Mouse (Mus musculus): ENCODE measurements around the gene Ttc9. TPM values are rescaled to one million over a fixed set of nuclear protein-coding genes. Genes with fewer than 3 reads are reported as not detected.

Ttc9 gene
- 17.0 and 20.9 TPM in 2 replicates for polyA plus RNA-seq (2015; fragmentation: Nextera tagmentation; extraction: Ambion mirVana)

GRCm38 (mm10) chr12:81630915-81631660, at the start of gene Ttc9:
Gene Ttc9 (plus strand): TSS chr12:81631249.
- H3K4me3 ChIP-seq (replicated peaks), result peak within 1 kb of the TSS; percentile 65
- 0 out of 2 replicates have a peak, but pooled peaks cover 12% of the 10 kb centered on the region for H3K27me3 ChIP-seq (replicated peaks)

DNA sequence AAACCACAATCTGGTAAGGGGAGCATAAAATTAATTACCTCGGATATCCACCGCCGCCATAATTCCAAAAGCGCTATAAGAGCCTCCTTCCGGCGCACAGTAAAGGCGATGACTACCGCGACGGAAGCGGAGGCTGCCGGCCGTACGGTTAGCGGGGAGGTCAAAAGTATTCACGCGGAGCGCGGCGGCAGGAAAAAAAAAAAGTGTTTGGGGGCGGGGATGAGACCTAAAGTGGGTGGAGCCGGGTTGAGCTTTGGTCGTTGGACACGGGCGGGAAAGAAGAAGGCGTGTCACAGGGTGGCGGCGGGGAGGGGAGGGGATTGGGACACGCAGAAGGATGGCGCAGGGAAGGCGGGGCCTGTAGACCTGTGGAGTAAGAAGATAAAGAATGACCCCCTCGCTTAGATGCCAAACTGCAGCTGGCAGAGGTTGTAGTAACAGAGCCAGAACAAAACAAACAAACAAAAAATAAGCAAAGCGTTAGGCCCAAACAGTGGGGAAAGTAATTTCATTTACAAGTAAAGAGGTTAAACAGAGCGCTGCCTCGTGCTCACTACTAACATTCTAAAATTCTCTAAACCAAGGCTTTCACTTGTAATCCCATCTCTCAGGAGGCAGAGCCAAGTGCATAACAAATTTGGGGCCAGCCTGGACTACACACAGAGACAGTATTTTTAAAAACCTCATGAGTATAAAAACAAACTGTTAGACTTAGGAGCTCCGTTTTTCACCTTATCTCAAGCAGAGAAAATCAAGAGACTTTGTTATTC, 36.0 kb upstream of the Ttc9 start, which contains the start of gene Med6:
TSS of gene Med6 (minus strand) at position 107 of the 770 bp plus-strand sequence.
- 4% methylated on average over 36 of the region's 36 CpGs for WGBS
- peak; percentile 99 for ATAC-seq (ENCODE audit: low FRiP score)
- Histone ChIP-seq H3K36me3 (peaks cover 9% of the 10 kb centered on the region; the same call in 1 of the 2 replicates), H3K27ac (replicated peaks) (peak within 1 kb of the TSS; percentile 79), H3K4me3 (replicated peaks) (peak within 1 kb of the TSS; percentile 79), H3K4me1 (peaks cover 9% of the 10 kb centered on the region), H3K9me3 (replicated peaks) (no peaks in the 10 kb centered on the region), H3K9ac (replicated peaks) (peak within 1 kb of the TSS; percentile 70), H3K27me3 (replicated peaks) (peaks cover 2% of the 10 kb centered on the region; the same call in 1 of the 2 replicates), H3K4me2 (peak within 1 kb of the TSS; percentile 75)

More at GRCm38 (mm10) chr12:81630915-81631660, at the start of gene Ttc9:
- peak; percentile 79 for ATAC-seq (ENCODE audit: low FRiP score)
- Histone ChIP-seq H3K4me1 (peaks cover 30% of the 10 kb centered on the region), H3K27ac (replicated peaks) (peak within 1 kb of the TSS; percentile 94), H3K9me3 (replicated peaks) (no peaks in the 10 kb centered on the region), H3K4me2 (peak within 1 kb of the TSS; percentile 86), H3K9ac (replicated peaks) (peak within 1 kb of the TSS; percentile 82), H3K36me3 (no peaks in the 10 kb centered on the region)
- under 1% methylated on average over 77 of the region's 82 CpGs for WGBS

GRCm38 (mm10) chr12:81596547-81597262, 34.3 kb upstream of the Ttc9 start:
- Histone ChIP-seq H3K4me3 (replicated peaks) (no peak overlapping the region), H3K4me2 (no peak overlapping the region), H3K36me3 (no peaks in the 10 kb centered on the region), H3K4me1 (peaks cover 9% of the 10 kb centered on the region), H3K9ac (replicated peaks) (no peak overlapping the region), H3K27ac (replicated peaks) (no peak overlapping the region), H3K9me3 (replicated peaks) (no peaks in the 10 kb centered on the region), H3K27me3 (replicated peaks) (peaks cover 6% of the 10 kb centered on the region; the same call in 1 of the 2 replicates)
- no peak for ATAC-seq (ENCODE audit: low FRiP score)
- 86% methylated on average over 8 of the region's 8 CpGs for WGBS

DNA sequence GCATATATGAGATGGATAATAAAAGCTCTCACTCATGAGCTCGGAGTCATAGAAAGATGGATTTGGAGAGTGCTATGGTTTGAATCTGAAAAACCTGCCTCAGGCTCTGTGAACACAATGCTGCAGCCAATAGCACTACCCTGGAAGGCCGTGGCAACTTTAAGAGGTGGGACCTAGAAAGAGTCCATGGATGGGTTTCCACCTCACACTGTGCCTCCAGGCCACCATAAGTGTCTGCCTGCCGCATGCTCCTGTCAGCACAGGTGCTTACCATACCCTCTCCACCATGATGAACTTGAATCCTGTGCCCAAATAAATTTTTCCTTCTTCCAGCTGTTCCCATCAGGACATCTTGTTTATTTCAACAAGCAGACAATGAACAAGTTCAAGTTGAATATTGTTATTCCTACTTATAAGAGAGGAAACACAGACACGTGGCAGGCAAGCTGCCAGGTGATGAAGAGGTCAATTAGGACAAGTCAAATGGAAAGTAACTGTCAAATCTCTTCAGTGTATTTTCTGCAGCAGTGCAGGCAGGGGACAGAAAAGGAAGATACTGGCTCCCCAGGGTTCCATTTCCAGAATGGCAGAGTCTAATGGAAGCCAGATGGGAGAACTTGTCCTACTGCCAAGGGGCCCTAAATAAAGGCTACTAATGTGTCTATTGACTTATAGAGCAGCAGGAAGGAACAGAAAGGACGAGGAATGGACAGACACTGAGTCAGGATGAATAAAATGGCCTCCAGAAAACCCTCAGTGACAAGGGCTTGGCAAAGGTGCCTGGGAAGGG, 25.9 kb upstream of the Ttc9 start:
- ATAC-seq (ENCODE audit: low FRiP score), result peak; percentile 50
- no peak overlapping the region for H3K4me2 ChIP-seq
- H3K4me3 ChIP-seq (replicated peaks), result no peak overlapping the region
- peak overlapping the region; percentile 65; the same call in 1 of the 2 replicates for H3K27ac ChIP-seq (replicated peaks)
- no peak overlapping the region for H3K9ac ChIP-seq (replicated peaks)
- 40% methylated on average over 5 of the region's 5 CpGs for WGBS
- no peaks in the 10 kb centered on the region for H3K36me3 ChIP-seq
- H3K9me3 ChIP-seq (replicated peaks), result no peaks in the 10 kb centered on the region
- peaks cover 3% of the 10 kb centered on the region; the same call in 1 of the 2 replicates for H3K27me3 ChIP-seq (replicated peaks)
- H3K4me1 ChIP-seq, result peaks cover 9% of the 10 kb centered on the region

GRCm38 (mm10) chr12:81609445-81609844, 21.6 kb upstream of the Ttc9 start:
- Histone ChIP-seq H3K27me3 (replicated peaks) (no peaks in the 10 kb centered on the region), H3K4me2 (no peak overlapping the region), H3K9me3 (replicated peaks) (no peaks in the 10 kb centered on the region), H3K27ac (replicated peaks) (no peak overlapping the region), H3K4me1 (peaks cover 9% of the 10 kb centered on the region), H3K36me3 (no peaks in the 10 kb centered on the region), H3K9ac (replicated peaks) (no peak overlapping the region), H3K4me3 (replicated peaks) (no peak overlapping the region)
- no peak for ATAC-seq (ENCODE audit: low FRiP score)

DNA sequence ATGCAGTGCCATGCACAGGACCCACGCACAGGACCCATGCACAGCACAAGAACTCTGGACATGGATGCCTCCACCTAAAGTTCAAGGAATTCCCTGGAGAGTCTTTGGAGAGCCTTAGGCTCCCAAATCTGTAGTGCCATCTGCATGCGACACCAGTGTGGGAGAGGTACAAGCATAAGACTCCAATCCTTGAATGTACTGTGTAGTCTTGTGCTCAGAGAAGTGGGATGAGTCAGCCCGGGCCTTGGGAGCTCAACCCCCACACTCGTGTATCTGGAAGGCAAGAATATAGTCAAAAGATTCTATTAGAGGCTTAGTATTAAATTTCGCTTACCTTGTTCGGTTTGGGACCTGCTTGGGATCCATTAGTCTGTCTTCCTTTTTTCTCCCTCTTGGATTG, 15.2 kb upstream of the Ttc9 start:
- Histone ChIP-seq H3K36me3 (no peaks in the 10 kb centered on the region), H3K9me3 (replicated peaks) (no peaks in the 10 kb centered on the region), H3K4me1 (0 out of 2 replicates have a peak, but pooled peaks cover 3% of the 10 kb centered on the region), H3K27me3 (replicated peaks) (peaks cover 2% of the 10 kb centered on the region; the same call in 1 of the 2 replicates), H3K4me3 (replicated peaks) (no peak overlapping the region), H3K27ac (replicated peaks) (no peak overlapping the region), H3K4me2 (no peak overlapping the region), H3K9ac (replicated peaks) (no peak overlapping the region)
- 93% methylated on average over 6 of the region's 6 CpGs for WGBS
- ATAC-seq (ENCODE audit: low FRiP score), result no peak

DNA sequence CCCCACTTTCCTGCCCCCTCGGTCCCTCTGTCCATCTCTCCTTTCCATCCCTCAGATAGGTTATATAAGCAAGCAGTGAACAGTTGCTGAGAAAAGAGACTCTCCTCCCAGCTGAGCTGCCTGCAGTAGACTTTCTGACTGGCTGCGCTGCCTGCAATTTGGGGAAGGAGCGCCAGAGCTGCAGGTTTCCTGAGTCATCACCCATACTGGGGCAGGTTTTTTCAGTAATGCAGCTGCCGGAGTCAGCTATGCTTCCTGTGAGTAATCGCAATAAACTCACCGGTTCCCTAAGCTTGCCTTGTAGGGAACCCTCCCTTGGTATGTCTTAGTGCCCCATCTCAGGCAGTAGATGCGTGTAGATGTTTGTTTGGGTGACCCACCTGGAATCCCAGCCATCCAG, 14.1 kb upstream of the Ttc9 start:
- Histone ChIP-seq H3K4me2 (no peak overlapping the region), H3K27ac (replicated peaks) (no peak overlapping the region), H3K4me3 (replicated peaks) (no peak overlapping the region), H3K4me1 (0 out of 2 replicates have a peak, but pooled peaks cover 3% of the 10 kb centered on the region), H3K36me3 (no peaks in the 10 kb centered on the region), H3K27me3 (replicated peaks) (peaks cover 2% of the 10 kb centered on the region; the same call in 1 of the 2 replicates), H3K9me3 (replicated peaks) (no peaks in the 10 kb centered on the region), H3K9ac (replicated peaks) (no peak overlapping the region)
- 54% methylated on average over 7 of the region's 7 CpGs for WGBS
- no peak for ATAC-seq (ENCODE audit: low FRiP score)

DNA sequence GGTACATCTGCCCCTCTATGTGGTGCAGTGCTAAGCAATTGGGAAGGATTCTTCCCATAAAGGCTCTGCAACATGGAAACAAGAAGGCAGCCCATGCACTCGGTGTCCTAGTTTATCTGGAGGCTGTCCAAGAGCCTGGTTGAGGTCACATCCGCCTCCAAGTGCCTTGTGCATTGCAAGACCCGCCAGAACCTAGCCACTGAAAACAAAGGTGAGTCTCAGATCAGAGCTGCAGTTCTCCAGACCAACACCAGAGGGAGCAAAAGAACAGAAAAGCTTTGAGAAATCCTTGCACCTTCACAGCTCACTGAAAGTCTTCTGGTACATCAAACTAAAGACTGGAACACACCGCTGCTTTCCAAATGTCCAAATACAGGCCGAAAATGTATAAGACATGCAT, 11.7 kb upstream of the Ttc9 start:
- no peaks in the 10 kb centered on the region for H3K9me3 ChIP-seq (replicated peaks)
- 23% methylated on average over 5 of the region's 5 CpGs for WGBS
- no peak overlapping the region for H3K27ac ChIP-seq (replicated peaks)
- no peak overlapping the region for H3K4me3 ChIP-seq (replicated peaks)
- H3K36me3 ChIP-seq, result no peaks in the 10 kb centered on the region
- no peak for ATAC-seq (ENCODE audit: low FRiP score)
- no peak overlapping the region for H3K9ac ChIP-seq (replicated peaks)
- peaks cover 2% of the 10 kb centered on the region; the same call in 1 of the 2 replicates for H3K27me3 ChIP-seq (replicated peaks)
- H3K4me2 ChIP-seq, result no peak overlapping the region
- 0 out of 2 replicates have a peak, but pooled peaks cover 3% of the 10 kb centered on the region for H3K4me1 ChIP-seq

DNA sequence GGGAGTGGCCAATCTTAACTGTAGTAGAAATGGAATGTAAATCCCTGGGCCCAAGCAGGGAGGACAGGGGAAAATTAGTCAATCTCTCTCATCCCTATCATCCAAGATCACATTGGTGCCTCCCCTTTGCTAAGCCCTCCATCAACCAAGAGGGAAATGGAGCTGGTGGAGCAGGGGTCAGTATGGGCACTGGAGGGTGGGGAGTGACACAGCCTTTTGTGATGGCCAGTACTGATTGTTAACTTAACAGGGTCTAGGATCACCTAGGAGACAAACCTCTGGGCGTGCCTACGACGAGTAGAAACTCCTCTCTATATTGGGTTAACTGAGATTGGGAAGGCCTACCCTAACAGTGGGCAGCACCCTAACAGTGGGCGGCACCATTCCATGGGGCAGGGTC, 7.7 kb upstream of the Ttc9 start:
- H3K9ac ChIP-seq (replicated peaks), result no peak overlapping the region
- 69% methylated on average over 4 of the region's 4 CpGs for WGBS
- 0 out of 2 replicates have a peak, but pooled peaks cover 3% of the 10 kb centered on the region for H3K4me1 ChIP-seq
- H3K4me2 ChIP-seq, result no peak overlapping the region
- no peak overlapping the region for H3K4me3 ChIP-seq (replicated peaks)
- H3K9me3 ChIP-seq (replicated peaks), result no peaks in the 10 kb centered on the region
- no peak overlapping the region for H3K27ac ChIP-seq (replicated peaks)
- H3K36me3 ChIP-seq, result no peaks in the 10 kb centered on the region
- no peak for ATAC-seq (ENCODE audit: low FRiP score)
- peaks cover 7% of the 10 kb centered on the region; the same call in 1 of the 2 replicates for H3K27me3 ChIP-seq (replicated peaks)

- Histone ChIP-seq H3K36me3 (no peaks in the 10 kb centered on the region), H3K27me3 (replicated peaks) (0 out of 2 replicates have a peak, but pooled peaks cover 12% of the 10 kb centered on the region), H3K4me1 (peaks cover 8% of the 10 kb centered on the region), H3K9me3 (replicated peaks) (no peaks in the 10 kb centered on the region), H3K27ac (replicated peaks) (no peak overlapping the region), H3K9ac (replicated peaks) (no peak overlapping the region), H3K4me3 (replicated peaks) (no peak overlapping the region), H3K4me2 (no peak overlapping the region)
- no peak for ATAC-seq (ENCODE audit: low FRiP score)
- WGBS, result 78% methylated on average over 12 of the region's 12 CpGs
These were observed 4.7 kb upstream of the Ttc9 start for GRCm38 (mm10) chr12:81626226-81626861.

Data from neural tube, embryonic 15.5 days (tissue).